In the genomic region with DNA sequence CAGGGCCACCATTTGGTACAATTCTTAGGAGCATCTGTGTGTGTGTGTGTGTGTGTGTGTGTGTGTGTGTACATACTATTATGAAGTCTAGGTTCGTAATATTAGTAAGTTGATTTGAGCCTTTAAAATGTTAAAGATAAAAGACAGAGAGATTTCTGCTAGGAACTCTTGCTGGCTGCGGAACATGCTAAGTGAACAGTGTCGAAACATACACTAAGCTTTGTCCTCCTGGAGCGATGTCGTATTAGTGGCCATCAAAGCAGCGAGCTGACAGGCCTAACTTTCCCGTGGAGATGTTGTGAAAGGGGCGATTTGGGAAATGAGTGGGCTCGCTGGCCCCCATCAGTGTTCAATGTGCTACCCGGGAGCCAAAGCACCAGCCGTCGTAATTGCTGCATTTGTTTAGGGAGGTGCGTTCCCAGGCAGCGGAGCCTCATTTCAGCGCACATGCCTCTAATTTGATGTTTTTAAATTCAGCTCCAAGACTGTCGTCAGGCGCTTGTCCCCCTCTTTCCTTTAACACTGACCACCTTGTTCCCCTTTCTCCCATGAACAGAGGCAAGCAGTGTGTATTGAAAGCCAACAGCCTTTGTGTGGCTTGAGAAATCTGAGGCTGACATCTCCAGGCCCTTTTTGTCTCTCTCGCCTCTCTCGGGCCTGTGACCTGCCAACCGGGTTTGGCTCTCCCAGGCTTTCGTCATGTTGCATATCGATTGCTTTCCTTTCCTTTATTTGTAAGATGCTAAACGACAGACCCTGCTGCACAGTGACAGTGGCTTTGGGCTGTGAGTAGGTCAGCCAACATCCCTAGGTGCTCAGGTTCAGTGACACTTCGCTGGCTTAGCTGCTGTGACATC, we compare ENCODE assay signal across 9 mouse cellular contexts.
DNase-seq lines count a peak whose midpoint lies in the region; ATAC-seq and TF ChIP-seq lines count a peak whose summit lies in the region.
"Had no signal": no experiment of that assay in that cellular context is flagged by ENCODE, and none has a peak within 500 bp of the region (broad histone marks: within the 10 kb centered on the region; RNA-seq: fewer than 3 reads in every experiment).

No protein-coding gene starts in this region.

- no peaks in the 10 kb centered on the region for H3K9me3 ChIP-seq in heart, embryonic 11.5 days (replicated peaks; ENCODE audit: control insufficient read depth, low read length)
- no peaks in the 10 kb centered on the region for H3K9me3 ChIP-seq in lung, postnatal 0 days (ENCODE audit: low read length)
- no peaks in the 10 kb centered on the region for H3K9me3 ChIP-seq in kidney, embryonic 14.5 days (ENCODE audit: control insufficient read depth, low read length)
- no peaks in the 10 kb centered on the region for H3K9me3 ChIP-seq in liver, postnatal 0 days (ENCODE audit: low read length)

- no peak overlapping the region for H3K27ac ChIP-seq in heart, embryonic 11.5 days (ENCODE audit: low read depth, low read length)
- no peak overlapping the region for H3K27ac ChIP-seq in lung, postnatal 0 days (ENCODE audit: low read length)
- H3K27ac ChIP-seq in kidney, embryonic 14.5 days (ENCODE audit: low read depth, low read length) = no peak overlapping the region
- H3K27ac ChIP-seq in liver, postnatal 0 days (ENCODE audit: low read depth) = no peak overlapping the region
- H3K27ac ChIP-seq: liver, embryonic 14.5 days had no signal

- H3K4me1 ChIP-seq in heart, embryonic 11.5 days (ENCODE audit: control insufficient read depth, insufficient read depth, low read length) = peaks cover 3% of the 10 kb centered on the region; the same call in 1 of the 2 replicates
- no peaks in the 10 kb centered on the region for H3K4me1 ChIP-seq in lung, postnatal 0 days (ENCODE audit: insufficient read depth, low read depth, low read length)
- H3K4me1 ChIP-seq in kidney, embryonic 14.5 days (ENCODE audit: control insufficient read depth, insufficient read depth, low read length) = no peaks in the 10 kb centered on the region
- no peaks in the 10 kb centered on the region for H3K4me1 ChIP-seq in liver, postnatal 0 days (ENCODE audit: insufficient read depth)

- H3K9ac ChIP-seq in heart, embryonic 11.5 days (ENCODE audit: low read depth, low read length) = 0 out of 2 replicates have a peak overlapping the region, but pooled peaks have one; percentile 28
- no peak overlapping the region for H3K9ac ChIP-seq in lung, postnatal 0 days (replicated peaks; ENCODE audit: low read depth)
- H3K9ac ChIP-seq in kidney, embryonic 14.5 days (ENCODE audit: low read depth, low read length) = no peak overlapping the region
- H3K9ac ChIP-seq in liver, postnatal 0 days (replicated peaks) = no peak overlapping the region
- H3K9ac ChIP-seq: liver, embryonic 14.5 days had no signal

- no peak for TF ChIP-seq EP300 in lung, postnatal 0 days (IDR thresholded peaks at IDR 0.05)
- TF ChIP-seq EP300 in liver, postnatal 0 days (IDR thresholded peaks at IDR 0.05; ENCODE audit: low read depth) = no peak

- no peak for DNase-seq in heart, adult 8-10 months (ENCODE audit: low spot score)
- DNase-seq in layer of hippocampus, adult 18-20 months (ENCODE audit: low spot score in 2 of 2) = peak; percentile 23 to 46
- peak; percentile 74 for DNase-seq in lung, postnatal 0 days (ENCODE audit: low spot score)
- peak; percentile 27 for DNase-seq in right cerebral cortex, postnatal 14 days
- DNase-seq in spleen, postnatal 10 days (ENCODE audit: low spot score in 2 of 2) = no peak
- DNase-seq in liver, postnatal 0 days = no peak

- no peak for ATAC-seq in heart, embryonic 11.5 days (replicated peaks; ENCODE audit: insufficient number of reproducible peaks, low FRiP score, low TSS enrichment)
- peak; percentile 59; the same call in 1 of the 2 replicates for ATAC-seq in lung, postnatal 0 days
- ATAC-seq in kidney, embryonic 14.5 days (ENCODE audit: low FRiP score, low TSS enrichment) = no peak
- no peak for ATAC-seq in liver, postnatal 0 days

- no peak overlapping the region for H3K4me3 ChIP-seq in heart, embryonic 11.5 days (ENCODE audit: low read depth, low read length)
- H3K4me3 ChIP-seq in lung, postnatal 0 days (ENCODE audit: low read depth, low read length) = no peak overlapping the region
- no peak overlapping the region for H3K4me3 ChIP-seq in kidney, embryonic 14.5 days (ENCODE audit: low read length)
- H3K4me3 ChIP-seq in liver, postnatal 0 days (ENCODE audit: low read depth, low read length) = no peak overlapping the region

- 71% methylated on average over 24 of the region's 24 CpGs for WGBS in heart, embryonic 11.5 days (ENCODE audit: insufficient replicate concordance)
- WGBS in lung, postnatal 0 days = 58% methylated on average over 24 of the region's 24 CpGs
- WGBS in kidney, embryonic 14.5 days = 58% methylated on average over 24 of the region's 24 CpGs
- 70% methylated on average over 24 of the region's 24 CpGs for WGBS in liver, postnatal 0 days (ENCODE audit: insufficient replicate concordance)

- H3K36me3 ChIP-seq in heart, embryonic 11.5 days (ENCODE audit: control insufficient read depth, insufficient read depth, low read length) = no peaks in the 10 kb centered on the region
- no peaks in the 10 kb centered on the region for H3K36me3 ChIP-seq in lung, postnatal 0 days (ENCODE audit: insufficient read depth, low read length)
- H3K36me3 ChIP-seq in kidney, embryonic 14.5 days (ENCODE audit: control insufficient read depth, insufficient read depth, low read length) = no peaks in the 10 kb centered on the region
- no peaks in the 10 kb centered on the region for H3K36me3 ChIP-seq in liver, postnatal 0 days (replicated peaks; ENCODE audit: insufficient read depth, low read length)

- no peak for TF ChIP-seq CTCF in lung, postnatal 0 days (IDR thresholded peaks at IDR 0.05)
- no peak for TF ChIP-seq CTCF in liver, postnatal 0 days (IDR thresholded peaks at IDR 0.05; ENCODE audit: low read depth)

- no peak overlapping the region for H3K4me2 ChIP-seq in heart, embryonic 11.5 days
- 0 out of 2 replicates have a peak overlapping the region, but pooled peaks have one; percentile 8 for H3K4me2 ChIP-seq in lung, postnatal 0 days (replicated peaks; ENCODE audit: low read depth, low read length)
- H3K4me2 ChIP-seq in kidney, embryonic 14.5 days (replicated peaks; ENCODE audit: low read depth, low read length) = no peak overlapping the region
- no peak overlapping the region for H3K4me2 ChIP-seq in liver, postnatal 0 days (ENCODE audit: low read depth, low read length)

- no peaks in the 10 kb centered on the region for H3K27me3 ChIP-seq in heart, embryonic 11.5 days (ENCODE audit: control insufficient read depth, insufficient read depth, low read length)
- no peaks in the 10 kb centered on the region for H3K27me3 ChIP-seq in lung, postnatal 0 days (replicated peaks; ENCODE audit: insufficient read depth, low read length)
- H3K27me3 ChIP-seq in kidney, embryonic 14.5 days (ENCODE audit: control insufficient read depth, insufficient read depth, low read length) = no peaks in the 10 kb centered on the region
- H3K27me3 ChIP-seq in liver, postnatal 0 days (ENCODE audit: insufficient read depth, low read length) = no peaks in the 10 kb centered on the region

Comparison
In these comparisons a context has a peak if more than half of its experiments do, and no peak if none do; other contexts are left out.
1. DNase-seq: peak in layer of hippocampus, adult 18-20 months (2 of 2), lung, postnatal 0 days (single experiment) and right cerebral cortex, postnatal 14 days (single experiment); none in heart, adult 8-10 months (single experiment), spleen, postnatal 10 days (0 of 2) and liver, postnatal 0 days (single experiment).